Mouse (Mus musculus) cerebellum, adult 9-10 months (tissue): Measurements from ENCODE around the gene Efemp2.

ENCODE experiments used
- DNase-seq: peaks from one replicate; pipeline ENCODE4 v3.0.0; 2022

The Efemp2 gene

DNA sequence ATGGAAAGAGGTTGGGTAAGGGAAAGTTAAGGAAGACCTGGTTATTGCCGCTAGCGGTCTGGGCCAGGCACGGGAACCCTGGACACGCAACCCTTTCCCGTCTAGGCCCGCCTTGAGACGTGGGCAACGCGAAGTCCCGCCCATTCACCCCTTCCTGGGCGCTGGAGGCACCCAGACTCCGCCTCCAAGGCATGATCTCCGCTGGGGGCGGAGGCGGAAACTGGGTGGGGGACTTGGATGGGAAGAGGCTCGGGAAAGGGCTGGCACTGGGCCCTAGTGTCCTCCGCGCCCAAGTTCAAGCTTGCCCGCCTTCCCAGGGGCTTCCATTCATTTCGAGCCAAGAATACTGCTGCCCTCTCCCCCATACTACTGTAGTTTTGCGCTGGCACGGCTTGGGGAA is at the start of gene Efemp2:
Gene Efemp2 (plus strand): TSS at position 235 of the 400 bp plus-strand sequence.
- peak; percentile 74 for DNase-seq

DNA sequence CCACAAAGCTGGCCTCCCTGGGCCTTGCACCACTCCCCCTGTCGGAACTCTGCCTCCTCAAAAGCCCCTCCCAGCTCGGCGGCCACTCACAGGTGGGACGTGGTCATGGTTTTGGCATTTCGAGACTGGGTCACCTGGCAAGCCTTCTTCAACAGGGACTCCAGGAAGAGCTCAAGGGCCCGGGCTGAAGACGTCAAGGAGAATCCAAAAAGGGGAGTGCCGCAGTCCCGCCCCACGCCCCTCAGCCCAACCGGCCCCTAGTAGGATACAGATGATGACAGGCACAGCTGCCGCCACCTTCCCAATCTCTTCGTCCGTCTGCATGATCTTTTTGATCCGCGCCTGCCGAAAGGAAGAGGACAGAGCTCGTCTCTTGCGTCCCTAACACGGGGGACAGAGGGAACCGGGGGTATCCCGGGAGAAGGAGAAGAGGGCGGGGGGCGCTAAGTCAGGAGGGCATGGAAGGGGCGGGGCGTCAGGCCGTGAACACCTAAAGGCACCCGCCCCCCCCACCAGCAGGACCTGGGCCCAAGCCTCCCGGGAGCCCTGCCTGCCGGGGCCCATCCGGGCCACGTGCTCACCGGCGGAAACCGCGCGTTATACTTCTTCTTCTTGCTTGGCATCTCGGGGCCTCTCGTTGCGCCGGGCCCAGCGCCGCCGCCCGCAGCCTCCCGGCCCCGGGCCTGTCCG is 49.5 kb upstream of the Efemp2 start:
- DNase-seq = peak; percentile 82

DNA sequence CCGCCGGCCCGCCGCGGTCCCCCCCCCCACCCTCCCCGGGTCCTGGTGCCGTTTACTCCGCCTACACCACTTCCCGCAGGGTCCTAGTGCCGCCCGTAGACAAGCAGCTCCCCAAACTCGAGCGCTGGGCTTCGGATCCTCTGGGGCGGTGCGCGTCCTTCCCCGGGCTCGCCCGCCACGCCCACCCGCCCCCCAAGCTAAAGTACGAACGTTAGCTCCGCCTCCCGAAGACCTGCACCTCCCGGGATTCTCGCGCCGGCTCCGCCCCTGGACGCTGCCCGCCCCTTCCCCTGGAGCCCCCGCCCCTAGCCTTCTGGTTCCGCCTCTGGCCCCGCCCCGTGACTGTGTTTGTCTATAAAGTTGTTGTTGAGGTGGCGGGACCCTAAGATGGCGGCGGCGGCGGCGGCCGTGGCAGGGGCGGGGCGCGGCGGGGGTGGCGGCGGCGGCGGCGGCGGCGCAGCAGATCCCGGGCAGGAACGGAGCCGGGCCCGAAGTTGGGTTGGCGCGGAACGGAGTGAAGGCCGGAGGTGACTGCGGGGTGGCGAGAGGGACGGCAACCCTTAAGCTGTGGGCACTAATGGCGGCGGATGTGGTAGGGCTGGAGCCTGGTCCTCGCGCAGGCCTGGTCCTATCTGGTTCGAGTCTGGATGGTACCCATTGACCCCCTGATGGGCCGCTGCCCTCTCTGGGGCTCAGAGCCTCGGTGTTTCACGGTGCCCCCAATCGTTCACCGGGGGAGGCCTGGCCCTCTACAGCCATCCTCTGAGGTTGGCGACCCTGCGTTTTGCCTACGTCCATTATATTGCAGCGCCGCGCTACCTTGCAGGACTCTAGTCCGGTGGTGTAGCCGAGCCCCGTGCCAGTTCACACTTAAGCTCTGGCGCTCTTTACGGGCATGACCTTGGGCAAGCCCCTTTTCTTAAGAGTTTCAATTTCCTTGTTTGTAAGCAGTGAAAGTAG is 48.7 kb upstream of the Efemp2 start, which contains the start of the genes Drap1 and AI837181:
Gene Drap1 (minus strand): TSS at position 198 of the 960 bp plus-strand sequence.
Gene AI837181 (plus strand): TSS at position 363 of the 960 bp plus-strand sequence.
- DNase-seq = peak; percentile 92

DNA sequence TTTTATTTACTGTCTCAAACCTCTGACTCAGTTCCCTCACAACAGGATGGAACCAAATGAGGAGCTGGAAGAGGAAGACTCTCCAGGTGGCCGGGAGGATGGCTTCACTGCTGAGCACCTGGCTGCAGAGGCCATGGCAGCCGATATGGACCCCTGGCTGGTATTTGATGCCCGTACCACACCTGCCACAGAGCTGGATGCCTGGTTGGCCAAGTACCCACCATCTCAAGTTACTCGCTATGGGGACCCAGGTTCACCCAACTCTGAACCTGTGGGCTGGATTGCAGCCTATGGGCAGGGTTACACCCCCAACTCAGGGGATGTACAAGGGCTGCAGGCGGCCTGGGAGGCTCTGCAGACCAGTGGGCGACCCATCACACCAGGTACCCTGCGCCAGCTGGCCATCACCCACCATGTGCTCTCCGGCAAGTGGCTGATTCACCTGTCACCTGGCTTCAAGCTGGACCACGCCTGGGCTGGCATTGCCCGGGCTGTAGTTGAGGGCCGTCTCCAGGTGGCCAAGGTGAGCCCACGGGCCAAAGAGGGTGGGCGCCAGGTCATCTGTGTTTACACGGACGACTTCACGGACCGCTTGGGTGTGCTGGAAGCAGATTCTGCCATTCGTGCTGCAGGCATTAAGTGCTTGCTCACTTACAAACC is 47.7 kb upstream of the Efemp2 start:
- DNase-seq = peak; percentile 67

DNA sequence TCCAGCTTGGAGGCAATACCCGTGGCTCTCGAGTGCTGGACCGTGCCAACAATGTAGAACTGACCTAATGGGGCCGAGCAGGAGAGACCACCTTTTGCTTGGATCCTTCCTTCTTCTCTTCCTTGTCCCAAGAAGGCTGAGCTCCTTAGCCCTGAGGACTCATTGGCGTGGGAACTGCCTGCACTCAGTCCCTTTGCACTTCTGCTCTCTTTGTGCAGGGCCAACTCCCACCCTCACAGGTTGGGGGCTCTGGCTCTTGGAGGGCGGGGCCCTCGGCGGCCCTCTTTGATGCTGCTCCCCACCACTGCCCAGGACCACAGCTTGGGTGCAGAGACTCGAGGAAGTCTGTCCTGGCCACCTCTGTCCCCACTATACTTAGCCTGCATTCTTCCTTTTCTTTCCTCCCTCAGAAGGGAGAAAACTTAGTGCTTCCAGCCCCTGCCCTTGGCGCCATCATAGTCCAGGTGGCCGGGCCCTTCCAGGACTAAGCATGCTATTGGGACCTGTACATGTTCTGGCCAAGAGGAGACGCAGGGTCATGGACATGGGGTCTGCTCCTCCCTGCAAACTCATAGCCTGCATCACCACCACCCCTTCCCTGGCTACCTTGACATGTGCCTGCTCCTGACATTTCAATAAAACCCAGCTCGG is 47.0 kb upstream of the Efemp2 start:
- DNase-seq = no peak

DNA sequence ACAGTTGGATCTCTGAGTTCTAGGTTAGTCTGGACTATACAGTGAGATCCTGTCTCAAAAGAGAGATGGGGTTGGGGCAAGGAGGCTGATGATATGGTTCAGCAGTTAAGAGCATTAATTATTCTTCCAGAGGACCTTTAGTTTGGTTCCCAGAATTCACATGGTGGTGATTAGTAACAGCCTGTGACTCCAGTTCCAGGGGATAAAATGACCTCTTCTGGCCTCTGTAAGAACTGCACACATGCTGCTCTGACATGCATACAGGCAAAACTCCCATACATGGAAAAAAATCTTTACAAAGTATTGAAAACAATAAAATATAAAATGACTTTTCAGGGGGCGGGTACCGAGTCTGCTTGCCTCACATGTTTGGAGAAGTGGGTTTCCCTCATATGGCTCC is 45.7 kb upstream of the Efemp2 start:
- peak; percentile 64 for DNase-seq

DNA sequence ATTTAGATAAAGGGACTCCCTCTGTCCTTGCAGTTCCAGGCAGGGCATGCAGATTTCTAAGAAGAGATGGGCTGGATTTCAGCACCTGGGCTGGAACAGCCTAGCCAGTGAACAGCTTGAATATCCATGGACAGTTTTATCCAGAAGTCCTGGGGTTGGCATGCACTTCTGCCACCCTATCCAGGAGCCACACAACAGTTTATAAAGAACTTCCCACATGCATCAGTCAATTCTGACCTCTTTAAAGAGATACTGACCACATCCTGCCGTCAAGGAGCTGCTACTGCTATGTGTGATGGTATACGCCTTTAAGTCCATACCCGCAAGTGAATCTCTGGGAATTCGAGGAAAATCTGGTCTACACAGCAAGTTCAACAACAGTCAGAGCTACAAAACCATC is 44.5 kb upstream of the Efemp2 start:
- DNase-seq = no peak

DNA sequence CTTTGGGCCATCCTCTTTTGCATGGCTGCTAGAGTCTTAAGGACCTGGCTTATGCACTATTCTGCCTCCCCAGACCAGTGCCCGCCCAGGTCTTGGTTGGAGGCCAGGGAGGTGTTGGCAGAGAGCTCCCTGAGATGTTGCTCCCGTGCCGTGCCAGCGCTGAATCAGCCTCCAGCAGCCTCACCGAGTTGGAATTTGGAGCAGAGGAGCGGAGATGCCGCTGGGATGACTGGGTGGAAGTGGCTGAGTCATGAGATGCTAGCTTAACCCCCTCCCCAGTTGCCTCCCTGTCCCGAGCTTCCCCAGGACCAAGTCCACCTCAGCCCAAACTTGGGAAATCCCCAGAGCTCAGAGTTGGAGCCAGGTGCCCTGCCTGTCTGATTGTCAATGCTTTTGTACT is 43.9 kb upstream of the Efemp2 start:
- DNase-seq = peak; percentile 72

DNA sequence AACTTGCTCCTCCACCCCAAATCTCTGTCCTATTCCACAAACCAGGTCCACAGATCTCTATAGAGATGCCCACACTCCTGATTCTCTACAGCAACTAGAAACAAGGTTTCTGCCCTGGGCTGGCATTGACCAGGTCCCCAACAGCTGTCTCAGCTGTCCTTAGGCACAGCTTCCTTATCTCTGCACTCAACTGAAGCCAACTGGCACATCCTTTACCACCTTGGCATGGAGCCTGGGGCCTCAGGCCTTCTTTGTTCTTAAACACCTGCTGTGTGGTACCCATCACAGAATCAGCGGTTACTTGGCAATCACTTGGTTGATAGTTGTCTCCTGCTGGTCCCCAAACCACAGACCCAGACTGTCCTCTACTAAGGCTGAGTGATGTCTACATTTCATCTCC is 43.3 kb upstream of the Efemp2 start:
- no peak for DNase-seq

DNA sequence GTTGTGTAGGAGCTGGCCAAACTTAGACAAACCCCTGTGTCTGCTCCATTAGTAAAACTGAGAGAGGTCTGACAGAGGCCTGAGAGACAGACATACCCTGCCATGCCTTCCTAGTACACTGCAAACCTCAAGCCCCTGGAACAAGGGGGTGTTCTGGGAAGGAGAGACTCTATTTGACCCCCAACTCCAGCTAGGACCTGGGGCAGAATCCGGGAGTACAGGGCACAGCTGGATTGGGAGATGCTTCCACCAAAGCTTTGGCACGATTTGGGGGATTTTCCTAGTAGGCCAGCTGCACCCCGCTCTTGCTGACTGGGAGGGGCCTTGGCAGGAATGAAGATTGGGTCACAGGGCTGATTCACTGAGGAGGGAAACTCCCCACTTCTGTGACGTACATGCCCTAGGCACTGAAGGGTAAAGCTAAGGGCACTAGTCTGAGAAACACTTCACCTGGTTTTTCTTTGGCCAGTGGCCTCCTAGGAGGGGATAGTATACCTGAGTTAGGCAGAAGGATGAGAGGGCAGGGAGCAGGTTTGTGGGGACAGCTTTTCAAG is 41.8 kb upstream of the Efemp2 start:
- no peak for DNase-seq

DNA sequence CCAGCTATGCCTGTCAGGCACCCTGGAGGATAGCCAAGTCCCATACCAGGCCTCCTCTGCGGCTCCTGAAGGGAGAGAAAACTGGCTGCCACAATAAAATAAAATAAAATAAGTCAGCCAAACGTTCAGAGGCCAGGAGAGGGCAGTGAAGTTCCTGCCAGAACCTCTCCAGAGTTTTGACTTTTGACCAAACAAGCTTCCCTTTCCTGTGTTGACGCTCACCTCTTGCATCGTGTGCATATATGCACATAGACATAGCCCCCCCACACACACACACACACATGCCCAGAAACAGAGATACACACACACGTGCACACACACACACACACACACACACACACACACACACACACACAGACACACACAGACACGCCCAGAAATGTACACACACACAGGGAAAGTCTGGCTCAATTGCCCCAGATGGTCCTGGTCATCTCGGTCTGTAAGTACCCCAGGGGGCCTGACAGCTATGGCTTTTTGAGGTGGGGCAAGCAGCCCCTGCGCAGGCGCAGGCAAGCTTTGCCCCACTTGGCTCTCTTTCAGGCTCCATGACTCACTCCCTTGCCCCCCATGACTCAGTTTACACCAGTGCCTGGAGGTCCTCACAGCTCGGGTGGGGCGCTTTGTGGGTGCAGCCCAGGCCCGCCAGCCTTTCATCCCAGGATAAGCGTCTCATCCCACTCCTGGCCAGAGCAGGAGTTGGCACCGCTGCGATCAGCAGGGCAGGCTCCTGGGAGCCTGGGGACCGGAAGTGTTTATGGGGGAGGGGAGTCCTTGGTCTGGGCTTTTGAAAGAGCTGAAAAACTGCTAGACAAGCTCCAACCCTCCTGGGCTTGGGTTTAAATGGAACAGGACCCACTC is 40.5 kb upstream of the Efemp2 start:
- peak; percentile 62 for DNase-seq

DNA sequence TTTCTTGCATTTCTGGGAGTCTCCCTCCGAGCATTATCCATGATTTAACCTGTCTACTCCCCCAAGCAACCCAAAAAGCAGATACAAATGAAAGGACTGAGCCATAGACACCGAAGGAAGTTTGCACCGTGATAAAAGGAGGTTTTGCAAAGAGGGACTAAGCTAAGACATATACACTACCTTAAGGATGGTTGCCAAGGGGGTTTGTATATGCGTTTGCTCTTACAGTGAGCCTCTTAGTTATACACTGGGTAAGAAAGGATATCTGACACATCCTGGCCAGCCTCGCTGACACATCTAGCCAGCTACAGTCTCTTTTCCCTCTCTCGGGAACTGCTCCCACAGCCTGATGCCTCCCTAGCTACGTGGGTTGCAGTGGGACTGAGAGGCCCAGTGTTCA is 39.8 kb upstream of the Efemp2 start:
- no peak for DNase-seq

DNA sequence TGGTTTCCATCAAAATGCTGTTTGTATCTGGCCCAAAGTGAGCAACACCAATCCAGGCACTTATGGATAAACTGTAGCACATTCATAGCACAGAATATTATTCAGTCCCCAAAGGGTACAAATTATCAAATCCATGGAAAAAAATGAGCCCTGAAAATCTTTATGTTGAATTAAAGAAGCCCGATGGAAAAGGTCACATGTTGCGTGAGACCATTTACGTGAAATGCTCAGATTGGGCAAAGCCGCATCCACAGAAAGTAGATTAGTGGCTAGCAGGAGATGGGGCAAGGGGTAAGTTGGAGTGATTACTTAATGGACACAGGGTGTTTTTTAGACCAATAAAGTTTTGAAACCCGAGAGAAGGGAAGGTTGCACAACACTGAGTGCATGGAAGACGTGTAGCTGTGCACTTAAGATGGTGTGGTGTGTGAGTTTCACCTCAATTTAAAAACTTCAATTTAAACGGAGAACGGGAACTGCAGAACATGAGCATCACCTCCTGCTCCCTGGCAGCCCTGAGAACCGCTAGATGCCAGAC is 29.3 kb upstream of the Efemp2 start:
- DNase-seq = no peak

DNA sequence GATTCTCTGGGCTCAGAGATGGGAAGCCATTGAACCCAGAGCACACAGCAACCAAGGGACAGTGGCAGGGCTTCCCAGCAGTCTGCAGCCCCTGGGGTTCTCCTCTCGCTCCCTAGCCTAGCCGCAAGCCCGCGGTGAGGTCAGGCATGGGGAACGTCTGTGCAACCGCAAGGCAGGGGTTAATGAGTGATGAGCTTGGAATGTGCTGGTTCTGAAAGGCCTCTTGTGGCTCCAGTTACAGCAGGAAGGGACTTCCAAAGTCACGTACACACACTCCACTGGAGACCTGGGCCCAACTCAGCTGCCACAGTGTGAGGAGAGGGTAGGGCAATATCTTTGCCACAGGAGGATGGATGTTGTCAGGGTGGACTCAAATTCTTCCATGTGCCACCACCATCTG is 28.8 kb upstream of the Efemp2 start:
- DNase-seq = no peak

DNA sequence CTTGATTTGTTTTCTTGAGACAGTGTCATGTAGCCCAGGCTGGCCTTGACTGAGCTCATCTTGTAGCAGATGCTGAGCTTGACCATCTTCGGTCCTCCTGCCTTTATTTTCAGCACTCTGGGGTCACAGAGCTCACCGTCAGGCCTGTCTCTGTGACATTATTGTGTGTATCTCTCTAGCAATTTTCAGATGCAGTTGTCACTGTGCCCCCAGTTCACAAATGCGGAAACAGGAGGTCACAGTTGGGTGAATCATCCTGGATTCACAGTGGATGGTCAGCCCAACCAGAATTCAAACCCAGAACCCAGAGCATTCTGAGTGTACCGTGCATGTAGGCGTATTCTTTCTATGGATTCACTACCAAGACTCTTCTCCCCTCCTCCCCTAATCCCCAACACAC is 28.0 kb upstream of the Efemp2 start:
- DNase-seq = no peak

DNA sequence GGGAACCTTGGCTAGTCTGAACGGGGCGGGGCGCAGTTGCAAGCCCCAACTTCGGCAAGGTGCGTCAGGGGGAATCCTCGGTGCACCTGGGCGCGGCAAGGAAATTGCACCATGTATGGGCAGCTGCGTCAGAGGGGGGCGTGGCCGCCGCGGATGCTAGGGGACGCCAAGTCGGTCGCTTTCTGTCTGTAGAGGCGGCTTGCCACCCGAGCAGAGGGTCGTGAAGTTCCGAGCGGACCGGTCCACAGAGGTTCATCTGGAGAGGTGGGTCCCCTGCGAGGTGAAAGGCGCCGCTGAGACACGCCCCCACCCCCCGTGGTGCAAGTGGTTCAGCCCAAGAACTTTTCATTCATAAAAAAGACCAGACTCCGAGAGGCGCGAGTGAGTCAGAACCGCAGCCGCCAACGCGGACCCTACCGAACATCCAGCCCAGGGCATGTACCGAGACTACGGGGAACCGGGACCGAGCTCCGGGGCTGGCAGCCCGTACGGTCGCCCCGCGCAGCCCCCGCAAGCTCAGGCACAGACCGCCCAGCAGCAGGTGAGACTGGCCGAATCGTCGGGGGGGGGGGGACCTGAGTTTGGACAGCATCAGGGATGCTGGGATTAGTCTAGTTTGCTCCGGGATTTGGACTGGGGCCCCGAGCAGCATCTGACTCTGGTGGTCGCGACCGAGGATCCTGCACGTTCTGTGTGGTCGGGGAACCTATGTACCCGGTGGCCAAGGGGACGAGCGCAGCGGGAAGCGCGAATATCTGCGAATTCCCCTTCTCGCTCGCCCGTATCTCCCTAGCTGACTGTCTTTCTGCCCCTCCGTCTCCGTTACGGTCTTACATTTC is 26.0 kb upstream of the Efemp2 start, which contains the start of gene Fosl1:
Gene Fosl1 (plus strand): TSS at position 33 of the 839 bp plus-strand sequence.
- no peak for DNase-seq

DNA sequence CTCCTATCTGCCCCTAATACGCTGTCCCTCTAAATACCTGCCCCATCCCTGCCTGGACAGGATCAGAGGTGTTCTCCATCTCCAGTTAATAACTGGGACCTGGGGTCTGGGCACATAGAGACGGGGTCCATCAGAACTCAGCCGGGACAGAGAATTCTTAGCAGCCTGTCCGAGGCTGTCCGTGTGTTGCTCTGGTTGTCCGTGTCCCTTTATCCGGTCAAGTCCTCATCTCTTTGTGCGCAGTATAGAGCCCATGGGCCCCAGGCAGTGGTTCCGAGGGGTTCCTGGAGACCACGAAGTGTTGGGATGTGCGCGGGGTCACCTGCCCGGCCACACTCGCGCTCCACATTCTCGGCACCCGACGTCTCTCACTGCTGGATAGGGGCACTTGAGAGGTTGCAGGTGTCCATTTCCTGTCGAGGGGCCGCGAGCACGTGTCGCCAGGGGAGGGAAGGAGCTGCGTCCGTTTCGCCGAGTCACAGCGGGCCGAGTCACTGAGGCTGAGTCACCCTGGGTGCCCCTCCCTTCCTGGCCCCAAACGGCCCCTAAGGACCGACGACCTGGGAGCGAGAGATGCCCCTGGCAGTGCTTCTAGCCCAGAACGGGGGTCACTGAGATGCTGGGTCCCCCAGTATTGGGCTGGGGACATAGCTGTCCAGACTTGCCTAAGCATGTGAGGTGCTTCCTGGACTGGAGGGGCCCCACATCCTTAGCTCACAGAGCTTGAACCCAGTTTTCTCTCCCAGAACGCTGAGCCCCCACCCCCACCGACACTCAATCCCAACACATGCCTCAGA is 25.2 kb upstream of the Efemp2 start:
- no peak for DNase-seq

DNA sequence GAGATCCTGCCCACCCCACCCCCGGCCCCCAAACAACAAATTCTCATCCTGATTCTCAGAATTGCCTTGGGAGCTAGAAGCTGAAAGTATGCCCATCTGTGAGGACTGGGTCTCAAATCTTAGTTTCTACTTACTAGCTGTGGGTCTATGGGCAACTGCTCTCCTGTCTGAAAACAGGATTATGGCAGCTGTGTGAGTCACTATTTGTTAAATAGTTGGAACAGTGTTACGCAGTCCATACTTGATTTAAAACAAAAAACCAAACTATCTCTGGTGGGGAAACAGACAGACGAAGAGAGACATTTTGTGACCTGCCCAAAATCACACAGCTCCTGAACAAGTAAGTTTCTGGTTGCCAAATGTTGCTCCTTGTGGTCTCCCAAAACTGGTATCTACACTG is 24.1 kb upstream of the Efemp2 start:
- DNase-seq = no peak

DNA sequence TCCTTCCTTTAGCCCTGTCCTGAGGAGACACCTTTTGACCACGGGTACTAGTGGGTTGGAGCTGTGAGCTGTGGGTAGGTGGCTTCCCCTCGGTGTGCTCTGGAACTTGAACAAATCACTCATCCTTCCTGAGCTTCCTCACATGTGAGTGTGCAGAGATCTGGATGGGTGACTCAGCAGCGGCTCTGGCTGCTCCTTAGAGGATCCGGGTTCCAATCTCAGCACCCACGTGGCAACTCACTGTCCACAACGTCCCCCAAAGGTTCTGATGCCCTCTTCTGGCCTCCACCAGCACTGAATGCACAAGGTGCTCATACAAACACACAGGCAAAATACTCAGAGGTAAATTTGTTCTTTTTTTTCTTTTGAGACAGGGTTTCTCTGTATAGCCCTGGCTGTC is 22.0 kb upstream of the Efemp2 start:
- no peak for DNase-seq
